Mouse (Mus musculus): ENCODE measurements at regions not wholly inside any gene's neighbourhood (a gene's known extent, or its start where the extent isn't known, plus 50 kb on each side); places are given as distances from the start of the nearest gene placed in this dataset.

DNA sequence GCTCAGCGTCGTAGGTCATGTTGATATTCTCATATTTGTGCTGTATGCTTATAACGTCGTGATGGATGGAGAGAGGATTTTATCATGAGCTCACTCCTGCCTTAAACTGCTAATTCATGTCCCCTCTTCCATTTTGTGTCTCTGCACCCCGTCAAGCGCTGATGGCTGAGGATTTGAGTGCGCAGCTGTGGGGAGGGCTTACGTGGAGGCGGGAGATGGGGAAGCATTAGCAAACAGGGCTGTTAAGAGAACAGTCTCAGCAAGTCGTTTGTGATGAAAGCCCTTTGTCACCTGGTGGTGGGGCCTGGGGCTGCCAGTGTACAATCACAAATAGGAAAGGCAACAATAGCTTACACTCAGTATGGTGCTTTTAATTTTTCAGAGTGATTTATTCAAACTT is 131.7 kb upstream of the Zc3h12a start:
- no peak for ATAC-seq (ENCODE audit: insufficient number of reproducible peaks, insufficient read depth, low FRiP score, low TSS enrichment, low read depth)

DNA sequence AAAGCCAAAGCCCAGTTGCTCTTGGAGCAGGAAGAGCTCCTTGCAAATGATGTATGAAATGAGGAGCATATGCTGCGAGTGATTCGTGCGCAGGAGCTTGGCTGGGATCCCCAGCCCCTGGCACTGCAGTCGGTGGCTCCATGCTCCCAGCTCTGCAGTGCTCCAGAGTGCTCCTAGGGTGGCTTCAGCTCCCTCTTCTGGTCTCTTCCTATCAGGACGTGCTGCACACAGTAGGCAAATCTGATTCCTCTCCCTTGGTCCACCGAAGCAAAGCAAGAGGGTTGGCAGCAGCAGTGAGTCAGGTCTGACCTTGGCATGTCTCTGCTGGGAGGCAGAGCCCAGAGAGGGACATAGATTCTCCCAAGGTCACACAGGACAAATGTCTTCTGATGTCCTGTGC is 130.3 kb upstream of the Zc3h12a start:
- ATAC-seq (ENCODE audit: insufficient number of reproducible peaks, insufficient read depth, low FRiP score, low TSS enrichment, low read depth): no peak
- Histone ChIP-seq H3K4me2 (no peak overlapping the region), H3K4me1 (no peaks in the 10 kb centered on the region), H3K27ac (no peak overlapping the region), H3K4me3 (no peak overlapping the region), H3K36me3 (no peaks in the 10 kb centered on the region), H3K9ac (no peak overlapping the region), H3K9me3 (no peaks in the 10 kb centered on the region), H3K27me3 (no peaks in the 10 kb centered on the region)
- WGBS: 49% methylated on average over 6 of the region's 6 CpGs

More for the DNA sequence above, 131.7 kb upstream of the Zc3h12a start:
- Histone ChIP-seq H3K4me3 (no peak overlapping the region), H3K9ac (no peak overlapping the region), H3K4me1 (no peaks in the 10 kb centered on the region), H3K27me3 (0 out of 2 replicates have a peak, but pooled peaks cover 6% of the 10 kb centered on the region), H3K4me2 (no peak overlapping the region), H3K9me3 (no peaks in the 10 kb centered on the region), H3K36me3 (no peaks in the 10 kb centered on the region), H3K27ac (no peak overlapping the region)
- 61% methylated on average over 10 of the region's 10 CpGs for WGBS

DNA sequence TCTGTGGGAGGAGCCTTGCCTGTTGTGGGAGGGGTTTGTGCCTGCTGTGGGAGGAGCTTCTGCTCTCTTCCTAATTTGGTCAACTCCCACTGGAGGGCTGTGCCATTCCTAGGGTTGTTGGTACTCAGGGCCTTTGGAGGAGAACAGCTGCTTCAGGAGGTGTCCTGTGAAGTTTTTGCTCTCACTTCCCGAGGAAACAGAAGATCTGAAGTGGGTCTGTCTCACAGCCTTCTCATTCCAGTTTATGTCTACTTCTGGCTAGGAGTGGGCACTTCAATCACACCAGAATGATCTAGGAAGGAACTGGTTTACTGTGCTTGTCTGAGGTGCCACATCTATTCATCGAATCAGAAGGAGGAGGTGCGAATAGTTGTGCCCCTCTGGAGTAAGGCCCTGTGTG is 125.5 kb upstream of the Zc3h12a start:
- H3K9ac ChIP-seq: no peak overlapping the region
- no peaks in the 10 kb centered on the region for H3K4me1 ChIP-seq
- H3K27ac ChIP-seq: no peak overlapping the region
- 87% methylated on average over 3 of the region's 3 CpGs for WGBS
- H3K4me3 ChIP-seq: no peak overlapping the region
- no peak overlapping the region for H3K4me2 ChIP-seq
- H3K9me3 ChIP-seq: no peaks in the 10 kb centered on the region
- no peaks in the 10 kb centered on the region for H3K27me3 ChIP-seq
- no peaks in the 10 kb centered on the region for H3K36me3 ChIP-seq
- ATAC-seq (ENCODE audit: insufficient number of reproducible peaks, insufficient read depth, low FRiP score, low TSS enrichment, low read depth): no peak

DNA sequence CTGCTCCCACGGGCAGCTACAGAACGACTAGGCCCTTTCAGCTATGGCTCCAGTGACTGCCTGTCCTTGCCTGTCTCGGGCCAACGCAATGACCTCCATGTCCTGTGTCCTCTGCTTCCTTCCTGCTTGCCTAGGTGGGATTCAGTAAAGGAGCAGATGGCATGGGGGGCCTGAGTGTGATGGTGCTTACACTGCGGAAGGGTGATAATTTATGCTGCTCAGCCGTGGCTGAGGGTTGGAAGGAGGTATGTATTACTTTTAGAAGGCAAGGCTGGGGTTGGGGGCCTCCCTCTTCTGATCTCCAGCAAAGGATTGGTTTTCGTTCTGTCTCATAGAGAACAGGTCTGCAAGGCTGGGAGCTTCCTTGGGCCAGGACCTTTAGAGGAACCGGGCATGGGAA is 124.6 kb upstream of the Zc3h12a start:
- ATAC-seq (ENCODE audit: insufficient number of reproducible peaks, insufficient read depth, low FRiP score, low TSS enrichment, low read depth): no peak
- Histone ChIP-seq H3K4me2 (no peak overlapping the region), H3K27ac (no peak overlapping the region), H3K36me3 (no peaks in the 10 kb centered on the region), H3K9me3 (no peaks in the 10 kb centered on the region), H3K4me3 (no peak overlapping the region), H3K4me1 (no peaks in the 10 kb centered on the region), H3K9ac (no peak overlapping the region), H3K27me3 (no peaks in the 10 kb centered on the region)
- 71% methylated on average over 8 of the region's 8 CpGs for WGBS

DNA sequence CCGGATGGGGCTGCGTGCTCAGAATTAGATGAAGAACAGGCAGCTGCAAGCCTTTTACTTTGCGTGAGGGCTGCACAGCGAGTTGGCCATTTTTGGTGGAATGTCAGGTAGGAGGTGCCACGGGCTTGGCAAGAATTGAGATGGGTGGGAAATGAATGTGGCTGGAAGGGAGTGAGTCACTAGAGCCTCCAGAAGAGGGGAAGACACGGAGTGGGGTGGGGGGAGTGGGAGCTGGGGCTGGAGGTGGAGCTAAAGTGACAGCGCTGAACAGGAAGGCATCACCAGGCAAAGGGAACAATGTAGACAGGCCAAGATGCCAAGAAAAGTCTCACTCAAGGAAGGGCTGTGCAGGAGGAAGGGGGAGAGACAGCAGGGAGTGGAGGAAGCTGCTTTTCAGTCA is 121.4 kb upstream of the Zc3h12a start:
- Histone ChIP-seq H3K27me3 (no peaks in the 10 kb centered on the region), H3K4me1 (no peaks in the 10 kb centered on the region), H3K36me3 (no peaks in the 10 kb centered on the region), H3K9me3 (no peaks in the 10 kb centered on the region), H3K4me2 (no peak overlapping the region), H3K9ac (no peak overlapping the region), H3K27ac (no peak overlapping the region), H3K4me3 (no peak overlapping the region)
- 62% methylated on average over 7 of the region's 7 CpGs for WGBS
- no peak for ATAC-seq (ENCODE audit: insufficient number of reproducible peaks, insufficient read depth, low FRiP score, low TSS enrichment, low read depth)

DNA sequence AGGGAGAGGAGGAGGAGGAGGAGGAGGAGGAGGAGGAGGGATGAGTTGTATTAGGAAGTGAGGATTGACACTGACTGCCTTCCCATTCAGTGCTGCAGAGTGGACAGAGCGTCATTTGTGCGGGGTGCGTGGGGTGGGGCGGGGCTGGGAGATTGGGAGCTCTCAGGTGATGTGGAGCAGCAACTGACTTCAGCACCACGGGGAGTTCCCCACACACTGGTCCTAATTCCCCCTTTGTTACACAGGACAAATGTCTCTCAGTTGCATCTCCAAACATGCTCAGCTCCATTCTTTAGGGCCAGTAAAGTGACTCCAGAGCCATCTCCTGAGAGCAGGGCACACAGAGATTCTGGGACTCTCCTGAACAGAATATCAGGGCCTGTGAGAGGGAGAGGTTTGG is 118.5 kb upstream of the Zc3h12a start:
- no peak overlapping the region for H3K9ac ChIP-seq
- H3K4me2 ChIP-seq: no peak overlapping the region
- no peak for ATAC-seq (ENCODE audit: insufficient number of reproducible peaks, insufficient read depth, low FRiP score, low TSS enrichment, low read depth)
- no peaks in the 10 kb centered on the region for H3K27me3 ChIP-seq
- H3K27ac ChIP-seq: no peak overlapping the region
- no peaks in the 10 kb centered on the region for H3K9me3 ChIP-seq
- no peaks in the 10 kb centered on the region for H3K36me3 ChIP-seq
- H3K4me3 ChIP-seq: no peak overlapping the region
- H3K4me1 ChIP-seq: no peaks in the 10 kb centered on the region
- 3% methylated on average over 5 of the region's 5 CpGs for WGBS

DNA sequence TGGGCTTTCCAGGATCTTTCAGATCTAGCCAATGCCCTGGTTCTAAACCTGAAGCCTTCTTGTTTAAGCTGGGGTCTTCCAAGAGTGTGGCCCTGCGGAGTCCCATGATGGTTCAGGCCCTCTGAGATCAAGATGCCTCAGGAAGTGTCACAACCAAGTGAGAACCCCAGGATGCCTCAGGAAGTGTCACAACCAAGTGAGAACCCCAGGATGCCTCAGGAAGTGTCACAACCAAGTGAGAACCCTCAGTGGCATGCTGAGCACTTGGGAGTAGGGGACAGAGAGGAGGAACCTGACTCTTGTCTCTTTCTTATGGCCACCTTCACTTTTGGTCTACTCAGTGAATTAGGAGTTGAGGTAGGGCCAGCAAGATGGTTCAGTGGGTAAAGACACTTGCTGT is 114.9 kb upstream of the Zc3h12a start:
- no peaks in the 10 kb centered on the region for H3K36me3 ChIP-seq
- no peak overlapping the region for H3K4me2 ChIP-seq
- no peak overlapping the region for H3K27ac ChIP-seq
- H3K9ac ChIP-seq: no peak overlapping the region
- no peak for ATAC-seq (ENCODE audit: insufficient number of reproducible peaks, insufficient read depth, low FRiP score, low TSS enrichment, low read depth)
- WGBS: 87% methylated on average over 1 of the region's 1 CpGs
- no peaks in the 10 kb centered on the region for H3K4me1 ChIP-seq
- no peak overlapping the region for H3K4me3 ChIP-seq
- H3K9me3 ChIP-seq: no peaks in the 10 kb centered on the region
- no peaks in the 10 kb centered on the region; the same call in 1 of the 2 replicates for H3K27me3 ChIP-seq

DNA sequence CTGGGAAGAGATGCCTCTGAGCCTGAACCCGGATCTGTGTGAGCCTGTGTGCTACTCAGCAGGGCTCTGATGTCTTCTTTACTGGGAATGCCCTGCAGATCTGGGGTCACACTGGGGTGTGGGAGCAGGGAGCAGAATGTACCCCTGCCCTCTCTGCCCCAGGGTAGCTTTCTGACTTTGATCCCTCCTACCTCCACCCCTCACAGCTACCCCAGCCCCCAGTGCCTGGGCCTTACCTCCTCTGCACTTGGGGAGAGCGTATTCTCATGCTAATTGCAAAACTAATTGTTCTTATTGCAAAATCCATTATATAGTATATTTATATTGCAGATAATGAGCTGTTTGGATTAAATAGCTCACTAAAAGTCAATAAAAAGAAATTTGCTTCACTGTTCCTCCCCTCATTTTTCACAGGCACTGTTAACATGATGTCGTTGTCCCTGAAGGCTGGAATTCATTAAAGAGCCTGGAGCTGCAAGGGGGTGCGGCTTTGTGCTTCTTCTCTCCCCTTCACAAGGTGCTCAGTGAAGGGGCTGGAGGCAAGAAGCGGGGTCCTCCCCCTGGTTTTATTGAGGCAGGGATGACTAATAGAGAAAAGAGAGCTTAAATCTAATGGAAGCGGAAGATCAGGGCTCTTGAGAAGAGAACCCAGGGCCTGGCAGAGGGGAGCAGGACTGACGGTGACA is 114.1 kb upstream of the Zc3h12a start:
- ATAC-seq (ENCODE audit: insufficient number of reproducible peaks, insufficient read depth, low FRiP score, low TSS enrichment, low read depth): no peak
- Histone ChIP-seq H3K27me3 (peaks cover 6% of the 10 kb centered on the region), H3K4me3 (no peak overlapping the region), H3K4me2 (no peak overlapping the region), H3K9ac (no peak overlapping the region), H3K36me3 (no peaks in the 10 kb centered on the region), H3K4me1 (no peaks in the 10 kb centered on the region), H3K27ac (no peak overlapping the region), H3K9me3 (no peaks in the 10 kb centered on the region)
- 20% methylated on average over 7 of the region's 7 CpGs for WGBS

DNA sequence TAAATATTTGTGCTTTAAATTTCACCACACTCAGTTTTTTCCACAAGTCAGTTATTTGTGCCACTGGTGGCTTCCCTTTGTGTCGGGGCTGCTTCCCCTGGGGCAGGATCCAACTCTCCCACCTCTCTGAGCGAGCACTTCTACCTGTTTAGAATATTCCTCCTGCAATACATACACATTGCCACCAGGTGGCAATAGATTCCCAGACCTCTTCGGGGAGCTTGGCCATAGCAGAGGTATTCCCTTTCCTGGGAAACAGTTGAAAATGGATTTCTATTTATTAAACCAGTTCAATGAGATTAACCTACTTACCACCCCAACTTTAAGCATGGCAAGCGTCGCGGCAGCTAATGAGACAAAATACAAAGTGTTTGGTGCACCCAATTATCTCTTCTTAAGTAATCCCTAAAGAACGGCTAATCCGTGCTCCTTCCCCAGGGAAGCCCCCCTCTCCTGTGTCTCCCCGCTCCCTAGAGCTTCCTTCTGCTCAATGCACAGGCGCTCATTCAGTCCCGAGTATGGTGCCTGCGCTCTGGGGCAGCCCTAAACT is 104.1 kb upstream of the Zc3h12a start:
- H3K27ac ChIP-seq: no peak overlapping the region
- no peak for ATAC-seq (ENCODE audit: insufficient number of reproducible peaks, insufficient read depth, low FRiP score, low TSS enrichment, low read depth)
- H3K4me3 ChIP-seq: no peak overlapping the region
- H3K9me3 ChIP-seq: no peaks in the 10 kb centered on the region
- 14% methylated on average over 12 of the region's 12 CpGs for WGBS
- no peak overlapping the region for H3K9ac ChIP-seq
- H3K4me1 ChIP-seq: 0 out of 2 replicates have a peak, but pooled peaks cover 2% of the 10 kb centered on the region
- no peak overlapping the region for H3K4me2 ChIP-seq
- H3K27me3 ChIP-seq: peaks cover 30% of the 10 kb centered on the region
- no peaks in the 10 kb centered on the region for H3K36me3 ChIP-seq

DNA sequence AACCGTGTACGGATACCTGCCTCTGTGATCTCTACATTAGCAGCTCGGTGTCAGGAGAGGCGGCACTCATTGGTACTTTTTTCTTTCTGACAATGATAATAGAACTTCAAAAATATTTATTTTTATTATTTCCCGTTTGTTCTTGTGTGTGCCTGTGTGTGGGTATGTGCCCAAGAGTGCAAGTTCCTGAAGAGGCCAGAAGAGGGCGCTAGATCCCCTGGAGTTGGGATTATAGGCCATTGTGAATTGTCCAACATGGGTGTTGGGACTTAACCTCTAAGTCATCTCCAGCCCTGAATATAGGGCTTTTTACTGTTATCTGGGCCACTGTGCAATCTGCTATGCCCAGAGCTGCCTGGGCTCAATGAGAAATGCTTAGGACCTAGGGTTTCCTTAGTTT is 99.6 kb upstream of the Zc3h12a start:
- 90% methylated on average over 6 of the region's 6 CpGs for WGBS
- peaks cover 18% of the 10 kb centered on the region for H3K27me3 ChIP-seq

DNA sequence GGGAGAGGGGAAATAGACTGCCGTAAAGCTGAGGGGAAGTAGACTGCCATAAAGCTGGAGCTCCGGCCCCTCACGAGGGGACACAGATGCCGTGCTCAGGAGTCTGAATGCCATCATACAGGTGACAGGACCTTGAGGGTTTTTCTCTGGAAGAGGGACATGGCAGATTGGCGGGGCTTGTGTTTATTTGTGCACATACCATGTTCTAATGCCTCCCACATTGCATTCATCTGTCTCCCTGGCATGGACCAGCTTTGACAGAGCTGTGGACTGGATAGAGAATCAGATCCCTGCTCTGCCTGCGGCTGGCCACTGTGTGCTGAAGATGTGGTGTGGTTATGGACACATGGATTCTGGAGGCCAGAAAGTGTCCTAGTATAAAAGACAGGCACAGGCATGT is 95.3 kb upstream of the Zc3h12a start:
- ATAC-seq (ENCODE audit: insufficient number of reproducible peaks, insufficient read depth, low FRiP score, low TSS enrichment, low read depth): no peak
- Histone ChIP-seq H3K27me3 (peaks cover 6% of the 10 kb centered on the region; the same call in 1 of the 2 replicates), H3K36me3 (no peaks in the 10 kb centered on the region), H3K4me2 (no peak overlapping the region), H3K9me3 (no peaks in the 10 kb centered on the region), H3K9ac (no peak overlapping the region), H3K4me1 (no peaks in the 10 kb centered on the region), H3K4me3 (no peak overlapping the region), H3K27ac (no peak overlapping the region)
- WGBS: 67% methylated on average over 6 of the region's 6 CpGs

More for the DNA sequence above, 99.6 kb upstream of the Zc3h12a start:
- Histone ChIP-seq H3K4me2 (no peak overlapping the region), H3K9ac (no peak overlapping the region), H3K4me3 (no peak overlapping the region), H3K27ac (no peak overlapping the region), H3K36me3 (no peaks in the 10 kb centered on the region), H3K4me1 (0 out of 2 replicates have a peak, but pooled peaks cover 2% of the 10 kb centered on the region), H3K9me3 (no peaks in the 10 kb centered on the region)
- ATAC-seq (ENCODE audit: insufficient number of reproducible peaks, insufficient read depth, low FRiP score, low TSS enrichment, low read depth): no peak

DNA sequence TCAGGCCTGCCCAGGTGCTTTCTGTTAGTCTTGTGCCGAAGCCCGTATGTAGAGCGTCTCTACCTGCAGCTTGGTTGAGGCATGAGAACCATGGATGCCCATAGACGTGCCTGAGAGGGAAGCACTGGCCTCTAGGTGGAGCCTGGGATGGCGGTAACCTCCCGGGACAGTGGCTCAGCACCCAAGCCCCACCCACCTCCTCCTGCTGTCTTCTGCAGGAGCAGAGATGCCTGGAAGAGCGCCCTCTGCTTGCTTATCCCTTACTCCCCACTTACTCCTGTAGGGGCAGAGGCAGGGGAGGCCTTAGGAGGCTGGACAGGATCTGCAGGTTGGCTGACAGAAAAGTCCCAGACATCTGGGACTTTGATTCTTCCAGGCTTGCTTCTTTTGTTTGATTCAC is 92.7 kb upstream of the Zc3h12a start:
- H3K36me3 ChIP-seq: no peaks in the 10 kb centered on the region
- WGBS: 33% methylated on average over 7 of the region's 7 CpGs

More for the DNA sequence above, 92.7 kb upstream of the Zc3h12a start:
- no peak overlapping the region for H3K4me2 ChIP-seq
- no peaks in the 10 kb centered on the region for H3K4me1 ChIP-seq
- H3K9ac ChIP-seq: no peak overlapping the region
- no peak overlapping the region for H3K4me3 ChIP-seq
- H3K9me3 ChIP-seq: peaks cover 8% of the 10 kb centered on the region; the same call in 1 of the 2 replicates
- no peak for ATAC-seq (ENCODE audit: insufficient number of reproducible peaks, insufficient read depth, low FRiP score, low TSS enrichment, low read depth)
- no peak overlapping the region for H3K27ac ChIP-seq
- H3K27me3 ChIP-seq: peaks cover 6% of the 10 kb centered on the region; the same call in 1 of the 2 replicates
